Mouse (Mus musculus): ENCODE results near the gene Sox30. TPM values are rescaled to one million over a fixed set of nuclear protein-coding genes. Genes with fewer than 3 reads are reported as not detected.

Sox30 gene
- 0.20 and 0.23 TPM in 2 replicates for polyA plus RNA-seq (2015; fragmentation: Nextera tagmentation; extraction: Ambion mirVana)

DNA sequence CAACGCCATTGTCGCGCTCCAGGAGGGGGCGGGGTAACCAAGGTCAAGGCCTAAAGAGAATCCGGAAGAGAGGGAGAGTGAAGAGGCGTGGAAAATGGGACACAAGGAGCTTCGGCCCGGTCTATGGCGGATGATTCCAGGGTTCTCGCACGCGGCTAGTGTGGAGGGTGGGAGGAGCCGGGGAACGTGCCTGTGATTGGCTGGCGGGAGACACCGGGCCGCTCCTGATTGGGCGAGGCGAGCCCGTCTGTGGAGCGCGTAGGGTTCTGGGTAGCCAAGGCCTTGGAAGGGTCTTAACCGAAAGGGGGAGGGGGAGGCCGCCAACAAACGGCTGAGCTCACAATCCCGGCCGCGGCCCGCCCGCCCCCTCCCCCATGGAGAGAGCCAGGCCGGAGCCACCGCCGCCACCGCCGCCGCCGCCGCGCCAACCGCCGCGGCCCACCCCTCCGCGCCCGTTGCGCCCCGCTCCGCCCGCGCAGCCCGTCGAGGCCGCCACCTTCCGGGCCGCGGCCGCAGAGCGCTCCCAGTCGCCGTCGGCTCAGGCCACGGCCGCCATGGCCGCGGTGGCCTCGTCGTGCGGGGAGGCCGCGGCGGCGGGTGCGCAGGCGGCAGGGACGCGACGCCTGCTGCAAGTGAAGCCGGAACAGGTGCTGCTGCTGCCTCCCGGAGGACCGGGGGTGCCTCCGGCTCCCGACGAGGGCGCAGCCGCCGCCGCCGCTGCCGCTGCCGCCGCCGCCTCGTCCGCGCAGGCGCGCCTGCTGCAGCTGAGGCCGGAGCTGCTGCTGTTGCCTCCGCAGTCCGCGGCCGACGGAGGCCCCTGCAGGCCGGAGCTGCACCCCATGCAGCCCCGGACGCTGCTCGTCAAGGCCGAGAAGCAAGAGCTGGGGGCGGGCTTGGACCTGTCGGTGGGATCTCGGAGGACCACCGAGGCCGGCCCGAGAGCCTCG lies at the start of gene Sox30:
Sox30 (plus strand) TSS at position 365 of the 947 bp plus-strand sequence.
- peak; percentile 89 for ATAC-seq (ENCODE audit: insufficient number of reproducible peaks, low FRiP score, low TSS enrichment, low read depth)
- H3K4me3 ChIP-seq (replicated peaks): peak within 1 kb of the TSS; percentile 65
- H3K36me3 ChIP-seq: no peaks in the 10 kb centered on the region
- H3K9ac ChIP-seq: peak within 1 kb of the TSS; percentile 60
- peak within 1 kb of the TSS; percentile 90 for H3K4me2 ChIP-seq (replicated peaks)
- peaks cover 12% of the 10 kb centered on the region for H3K4me1 ChIP-seq
- 11% methylated on average over 82 of the region's 115 CpGs for WGBS
- peak within 1 kb of the TSS; percentile 48; the same call in 1 of the 2 replicates for H3K27ac ChIP-seq (replicated peaks)
- no peaks in the 10 kb centered on the region; the same call in 1 of the 2 replicates for H3K27me3 ChIP-seq
- H3K9me3 ChIP-seq (replicated peaks): 0 out of 2 replicates have a peak, but pooled peaks cover 4% of the 10 kb centered on the region

DNA sequence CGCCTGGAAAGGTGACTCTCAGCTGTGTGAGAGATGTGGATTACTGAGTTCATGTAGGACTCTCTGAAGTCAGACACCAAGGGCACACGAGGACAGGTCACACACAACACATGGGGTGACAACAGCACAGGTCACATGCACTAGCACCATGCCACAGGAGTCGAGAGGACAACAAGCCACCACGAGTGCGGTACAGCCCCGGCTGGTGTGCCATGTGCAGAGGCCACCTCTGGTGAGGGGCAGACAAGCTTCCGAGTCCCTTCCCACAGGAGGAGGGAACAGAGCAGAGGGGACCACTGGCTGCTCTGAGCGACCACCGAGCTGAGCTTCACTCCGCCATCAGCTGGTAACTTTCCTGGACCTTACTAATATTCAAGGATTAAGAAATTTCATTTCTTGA lies 47.3 kb upstream of the Sox30 start:
- peaks cover 31% of the 10 kb centered on the region for H3K36me3 ChIP-seq
- H3K4me1 ChIP-seq: no peaks in the 10 kb centered on the region

DNA sequence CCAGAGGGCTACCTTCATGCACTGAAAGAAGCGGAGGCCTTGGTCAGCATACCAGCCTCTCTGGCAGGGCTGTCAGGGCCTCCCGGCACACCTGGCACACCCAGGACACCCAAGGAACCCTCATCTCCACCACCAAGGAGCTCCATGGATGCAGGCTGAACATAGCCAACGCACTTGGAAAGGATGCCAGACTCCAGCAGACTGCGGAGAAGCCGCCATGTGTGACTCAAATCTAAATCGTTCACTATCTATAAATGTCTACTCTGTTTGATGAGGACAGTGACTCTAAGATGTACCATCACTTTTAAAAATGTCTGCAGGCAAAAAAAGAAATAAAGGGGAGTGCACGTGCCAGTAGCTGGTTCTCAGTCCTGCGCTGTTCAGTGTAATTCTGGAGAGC lies 42.6 kb upstream of the Sox30 start:
- Histone ChIP-seq H3K4me2 (replicated peaks) (no peak overlapping the region), H3K4me1 (no peaks in the 10 kb centered on the region), H3K9me3 (replicated peaks) (no peaks in the 10 kb centered on the region), H3K27me3 (no peaks in the 10 kb centered on the region), H3K27ac (replicated peaks) (no peak overlapping the region), H3K9ac (no peak overlapping the region), H3K36me3 (peaks cover 28% of the 10 kb centered on the region), H3K4me3 (replicated peaks) (no peak overlapping the region)
- 92% methylated on average over 8 of the region's 8 CpGs for WGBS
- no peak for ATAC-seq (ENCODE audit: insufficient number of reproducible peaks, low FRiP score, low TSS enrichment, low read depth)

More for the DNA sequence above, 47.3 kb upstream of the Sox30 start:
- Histone ChIP-seq H3K9me3 (replicated peaks) (no peaks in the 10 kb centered on the region), H3K4me3 (replicated peaks) (no peak overlapping the region), H3K4me2 (replicated peaks) (no peak overlapping the region), H3K9ac (no peak overlapping the region), H3K27ac (replicated peaks) (no peak overlapping the region), H3K27me3 (no peaks in the 10 kb centered on the region)
- no peak for ATAC-seq (ENCODE audit: insufficient number of reproducible peaks, low FRiP score, low TSS enrichment, low read depth)
- 93% methylated on average over 10 of the region's 10 CpGs for WGBS

DNA sequence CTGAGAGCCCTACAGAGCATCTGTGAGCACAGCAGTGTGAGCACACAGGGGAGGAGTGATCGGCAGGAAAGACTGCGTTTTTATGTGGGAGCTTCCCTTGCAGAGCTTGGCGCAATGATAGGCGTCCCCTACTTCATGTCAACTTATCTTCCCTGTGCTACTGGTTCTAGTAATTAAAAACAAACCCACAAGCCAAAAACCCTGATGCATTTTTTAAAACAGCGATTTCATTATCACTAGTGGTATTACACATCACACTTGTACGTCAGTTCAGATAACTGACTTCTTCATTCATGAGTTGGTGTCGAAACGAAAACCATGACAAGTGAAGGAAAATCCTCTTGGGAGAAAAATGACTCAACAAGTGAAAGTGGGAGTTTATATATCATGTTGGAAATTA lies 41.2 kb upstream of the Sox30 start:
- no peak overlapping the region for H3K4me3 ChIP-seq (replicated peaks)

DNA sequence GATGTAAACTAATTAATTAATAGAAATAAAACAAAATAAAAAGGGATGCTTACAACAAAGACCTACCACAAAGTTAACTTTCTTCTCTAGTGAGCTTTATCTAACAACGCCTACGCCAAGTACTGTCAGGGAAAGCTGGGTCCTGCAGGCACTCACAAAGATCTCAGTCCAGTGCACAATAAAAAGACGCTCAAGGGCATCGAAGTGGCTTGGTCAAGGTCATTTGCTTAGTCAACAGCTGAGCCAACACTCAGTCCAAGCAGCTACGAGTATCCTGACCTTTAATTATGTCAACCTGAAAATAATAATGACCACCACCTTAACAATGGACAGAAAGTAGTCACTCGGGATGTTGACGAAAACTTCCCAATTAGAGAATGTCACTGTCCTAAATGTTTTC lies 37.8 kb upstream of the Sox30 start:
- H3K4me3 ChIP-seq (replicated peaks): no peak overlapping the region
- peaks cover 3% of the 10 kb centered on the region; the same call in 1 of the 2 replicates for H3K36me3 ChIP-seq
- ATAC-seq (ENCODE audit: insufficient number of reproducible peaks, low FRiP score, low TSS enrichment, low read depth): no peak
- no peaks in the 10 kb centered on the region for H3K9me3 ChIP-seq (replicated peaks)
- no peak overlapping the region for H3K9ac ChIP-seq
- H3K4me2 ChIP-seq (replicated peaks): no peak overlapping the region
- H3K4me1 ChIP-seq: peaks cover 16% of the 10 kb centered on the region
- H3K27ac ChIP-seq (replicated peaks): no peak overlapping the region
- 86% methylated on average over 7 of the region's 7 CpGs for WGBS
- no peaks in the 10 kb centered on the region for H3K27me3 ChIP-seq

More for the DNA sequence above, 41.2 kb upstream of the Sox30 start:
- Histone ChIP-seq H3K27ac (replicated peaks) (no peak overlapping the region), H3K9ac (no peak overlapping the region), H3K36me3 (peaks cover 20% of the 10 kb centered on the region), H3K27me3 (no peaks in the 10 kb centered on the region), H3K4me2 (replicated peaks) (no peak overlapping the region), H3K9me3 (replicated peaks) (no peaks in the 10 kb centered on the region), H3K4me1 (peaks cover 12% of the 10 kb centered on the region)
- 89% methylated on average over 8 of the region's 8 CpGs for WGBS
- no peak for ATAC-seq (ENCODE audit: insufficient number of reproducible peaks, low FRiP score, low TSS enrichment, low read depth)

DNA sequence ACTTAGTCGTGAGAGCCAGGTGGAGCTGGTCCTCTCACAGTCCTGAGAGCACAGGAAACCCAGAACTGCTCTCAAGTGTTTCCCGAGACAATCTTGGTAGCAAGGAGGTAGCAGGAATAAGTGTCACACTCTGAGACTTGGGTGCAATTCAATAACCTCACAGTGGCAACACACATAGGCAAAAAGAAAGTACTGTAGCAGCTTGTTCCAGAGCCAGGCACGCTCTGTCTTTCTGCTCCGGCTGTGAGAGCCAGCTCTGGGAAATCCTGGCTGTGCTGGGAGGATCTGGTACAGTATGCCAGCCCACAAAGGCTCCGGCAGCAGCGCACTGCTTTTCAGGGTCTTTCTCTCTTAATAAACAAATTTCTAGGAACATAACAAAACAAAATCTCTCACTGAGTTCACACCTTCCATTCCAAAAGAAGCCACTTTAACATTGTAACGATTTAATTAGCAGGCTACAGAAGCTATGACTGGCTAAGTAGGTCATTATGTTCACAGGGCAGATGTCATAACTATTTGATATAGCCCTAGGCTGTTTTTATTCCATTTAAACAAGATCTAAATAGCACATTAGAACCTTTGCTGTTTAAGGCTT lies 36.9 kb upstream of the Sox30 start:
- no peaks in the 10 kb centered on the region for H3K27me3 ChIP-seq
- no peak for ATAC-seq (ENCODE audit: insufficient number of reproducible peaks, low FRiP score, low TSS enrichment, low read depth)
- peaks cover 16% of the 10 kb centered on the region for H3K4me1 ChIP-seq
- peaks cover 4% of the 10 kb centered on the region; the same call in 1 of the 2 replicates for H3K36me3 ChIP-seq
- peak overlapping the region; percentile 88 for H3K4me2 ChIP-seq (replicated peaks)
- H3K9me3 ChIP-seq (replicated peaks): no peaks in the 10 kb centered on the region
- 51% methylated on average over 7 of the region's 7 CpGs for WGBS
- H3K9ac ChIP-seq: no peak overlapping the region
- H3K27ac ChIP-seq (replicated peaks): no peak overlapping the region
- H3K4me3 ChIP-seq (replicated peaks): peak overlapping the region; percentile 82

DNA sequence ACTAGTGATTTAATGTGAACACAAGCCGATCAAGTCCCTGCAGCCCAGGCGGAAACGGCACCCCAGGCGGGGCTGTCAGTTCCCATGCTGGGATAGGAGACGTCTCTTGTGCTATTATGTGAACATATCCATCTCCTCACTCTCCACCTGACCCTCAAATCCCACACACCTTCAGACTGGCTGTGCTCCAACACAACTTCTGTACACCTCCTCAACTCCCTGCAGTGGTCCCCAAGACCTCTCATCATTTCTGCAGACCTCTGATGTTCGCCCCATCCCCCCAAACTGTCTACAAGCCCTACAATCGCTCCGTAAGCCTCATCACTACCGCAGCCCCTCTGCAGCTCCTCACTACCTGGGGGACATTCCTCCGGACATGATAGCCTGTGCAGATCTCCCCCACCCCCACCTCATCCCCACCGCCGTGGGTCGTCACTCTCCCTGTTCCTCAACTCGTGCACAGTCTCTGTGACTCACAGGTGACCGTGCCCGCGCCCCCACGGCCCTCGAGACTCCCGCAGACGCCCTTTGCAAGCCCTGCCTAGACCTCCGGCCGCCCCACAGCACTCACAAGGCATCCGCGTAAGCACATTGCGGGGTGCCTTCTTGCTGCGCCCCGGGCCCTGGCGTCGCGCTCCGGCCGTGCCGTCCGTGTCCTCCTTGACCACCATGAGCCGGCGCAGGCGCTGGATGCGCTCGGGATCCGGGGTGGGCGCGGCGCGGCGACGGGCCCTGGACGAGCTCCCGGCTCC lies 36.0 kb upstream of the Sox30 start:
- Histone ChIP-seq H3K4me1 (peaks cover 16% of the 10 kb centered on the region), H3K9ac (peak overlapping the region; percentile 83), H3K9me3 (replicated peaks) (no peaks in the 10 kb centered on the region), H3K4me3 (replicated peaks) (peak overlapping the region; percentile 82), H3K27ac (replicated peaks) (peak overlapping the region; percentile 60; the same call in 1 of the 2 replicates), H3K27me3 (no peaks in the 10 kb centered on the region), H3K4me2 (replicated peaks) (peak overlapping the region; percentile 88), H3K36me3 (peaks cover 7% of the 10 kb centered on the region; the same call in 1 of the 2 replicates)
- WGBS: under 1% methylated on average over 49 of the region's 49 CpGs
- ATAC-seq (ENCODE audit: insufficient number of reproducible peaks, low FRiP score, low TSS enrichment, low read depth): peak; percentile 49

DNA sequence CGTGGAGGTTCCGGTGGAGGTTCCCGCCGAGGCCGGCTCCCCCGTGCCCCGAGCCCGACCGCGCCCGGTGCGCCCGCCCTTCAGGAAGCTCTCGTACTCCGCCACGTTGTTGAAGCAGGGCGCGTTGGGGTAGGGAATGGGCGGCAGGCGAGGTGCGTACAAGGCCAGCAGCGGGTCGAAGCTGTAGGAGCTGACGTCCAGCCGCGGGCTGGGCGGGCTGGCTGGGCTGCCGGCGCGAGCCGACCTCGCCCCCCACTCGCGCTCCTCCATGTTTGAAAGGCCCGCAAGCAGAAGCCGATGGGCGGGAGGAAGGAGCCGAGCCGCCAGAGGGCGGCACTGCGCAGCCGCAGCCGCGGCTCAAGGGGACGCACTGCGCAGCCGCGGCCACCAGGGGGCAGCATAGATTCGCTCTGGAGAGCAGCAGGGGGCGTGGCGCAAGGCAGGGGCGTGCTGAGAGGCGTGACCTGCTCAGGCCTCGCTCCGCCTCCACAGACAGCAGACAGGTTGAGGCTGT lies 35.4 kb upstream of the Sox30 start, which contains the start of gene Lsm11:
Lsm11 (minus strand) TSS at position 293 of the 514 bp plus-strand sequence.
- no peaks in the 10 kb centered on the region for H3K27me3 ChIP-seq
- H3K4me1 ChIP-seq: peaks cover 16% of the 10 kb centered on the region
- peaks cover 13% of the 10 kb centered on the region for H3K36me3 ChIP-seq
- peak; percentile 89 for ATAC-seq (ENCODE audit: insufficient number of reproducible peaks, low FRiP score, low TSS enrichment, low read depth)
- H3K4me3 ChIP-seq (replicated peaks): peak within 1 kb of the TSS; percentile 82
- H3K27ac ChIP-seq (replicated peaks): peak within 1 kb of the TSS; percentile 60; the same call in 1 of the 2 replicates
- peak within 1 kb of the TSS; percentile 88 for H3K4me2 ChIP-seq (replicated peaks)
- WGBS: 1% methylated on average over 47 of the region's 55 CpGs
- peak within 1 kb of the TSS; percentile 83 for H3K9ac ChIP-seq
- no peaks in the 10 kb centered on the region for H3K9me3 ChIP-seq (replicated peaks)

DNA sequence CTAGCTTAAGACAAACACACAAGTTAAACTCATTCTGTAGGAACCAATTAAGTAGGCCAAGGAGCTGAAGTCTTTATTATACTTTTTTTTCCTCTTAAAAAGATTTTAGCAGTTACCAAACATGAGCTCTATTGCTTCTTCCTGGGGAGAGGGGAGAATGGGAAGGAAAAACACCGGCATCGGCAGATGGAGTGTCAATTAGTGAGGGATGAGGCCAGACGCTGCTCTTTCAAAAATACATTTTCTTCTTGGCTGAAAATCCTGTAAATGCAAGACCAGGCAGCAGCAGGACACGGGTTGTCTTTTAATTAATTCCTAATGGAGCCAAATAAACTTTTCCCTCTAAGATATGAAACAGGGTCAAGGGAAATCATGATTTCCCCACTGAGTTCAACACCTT lies 33.3 kb upstream of the Sox30 start:
- Histone ChIP-seq H3K4me1 (peaks cover 16% of the 10 kb centered on the region), H3K4me3 (replicated peaks) (no peak overlapping the region), H3K36me3 (peaks cover 31% of the 10 kb centered on the region), H3K27ac (replicated peaks) (no peak overlapping the region), H3K4me2 (replicated peaks) (no peak overlapping the region), H3K27me3 (no peaks in the 10 kb centered on the region), H3K9ac (no peak overlapping the region), H3K9me3 (replicated peaks) (no peaks in the 10 kb centered on the region)
- ATAC-seq (ENCODE audit: insufficient number of reproducible peaks, low FRiP score, low TSS enrichment, low read depth): no peak
- WGBS: 78% methylated on average over 4 of the region's 4 CpGs

DNA sequence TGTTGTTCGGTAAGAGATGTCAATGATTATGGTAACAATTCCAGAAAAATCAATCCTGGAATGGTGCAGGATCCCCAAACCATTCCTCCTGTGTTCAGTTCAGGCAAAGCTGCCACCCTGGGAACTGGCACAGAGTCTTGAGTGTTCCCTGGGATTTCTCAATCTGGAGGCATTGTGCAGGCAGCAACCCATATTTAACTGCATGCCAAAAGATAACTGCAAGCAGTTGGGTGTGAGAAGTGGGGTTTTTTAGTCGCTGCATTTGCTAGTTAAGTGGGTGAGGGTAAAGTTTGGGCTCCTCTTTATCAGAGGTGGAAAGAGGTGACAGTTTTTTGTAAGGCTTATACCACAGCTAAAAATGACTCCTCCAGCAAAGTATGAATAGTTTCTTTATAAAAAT lies 32.6 kb upstream of the Sox30 start:
- H3K9me3 ChIP-seq (replicated peaks): no peaks in the 10 kb centered on the region
- no peaks in the 10 kb centered on the region for H3K27me3 ChIP-seq
- no peak for ATAC-seq (ENCODE audit: insufficient number of reproducible peaks, low FRiP score, low TSS enrichment, low read depth)
- no peak overlapping the region for H3K4me2 ChIP-seq (replicated peaks)
- peaks cover 36% of the 10 kb centered on the region for H3K36me3 ChIP-seq
- 86% methylated on average over 2 of the region's 2 CpGs for WGBS
- H3K27ac ChIP-seq (replicated peaks): no peak overlapping the region
- H3K4me1 ChIP-seq: peaks cover 16% of the 10 kb centered on the region
- H3K4me3 ChIP-seq (replicated peaks): no peak overlapping the region
- H3K9ac ChIP-seq: no peak overlapping the region
